Mouse (Mus musculus) induced T-regulatory cell, adult 2 months (primary cell): Measurements from ENCODE around the gene Tex9.

Experiments used
- DNase-seq: peaks from one replicate; pipeline ENCODE4 v3.0.0-alpha.2; 2012; ENCODE audit warnings: low read depth

The Tex9 gene

DNA sequence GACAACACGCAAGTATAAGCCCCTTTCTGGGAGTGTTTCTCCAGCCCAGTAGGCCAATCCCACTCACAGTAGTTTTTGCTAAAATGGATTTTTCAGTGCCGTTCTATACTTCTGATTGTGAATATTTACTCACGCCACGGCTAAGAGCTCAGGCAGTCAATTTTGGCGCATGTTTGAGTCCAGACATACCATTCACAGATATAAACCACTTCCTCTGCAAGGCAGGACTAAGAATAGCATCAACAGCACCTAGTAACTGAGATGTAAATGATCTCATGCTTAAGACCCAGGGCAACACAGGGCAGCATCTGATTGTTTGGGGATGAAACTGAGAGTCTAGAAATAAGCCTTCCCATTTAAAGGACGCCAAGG is at the start of gene Tex9:
Gene Tex9 (minus strand): TSS at position 19 of the 372 bp plus-strand sequence.
- no peak for DNase-seq

DNA sequence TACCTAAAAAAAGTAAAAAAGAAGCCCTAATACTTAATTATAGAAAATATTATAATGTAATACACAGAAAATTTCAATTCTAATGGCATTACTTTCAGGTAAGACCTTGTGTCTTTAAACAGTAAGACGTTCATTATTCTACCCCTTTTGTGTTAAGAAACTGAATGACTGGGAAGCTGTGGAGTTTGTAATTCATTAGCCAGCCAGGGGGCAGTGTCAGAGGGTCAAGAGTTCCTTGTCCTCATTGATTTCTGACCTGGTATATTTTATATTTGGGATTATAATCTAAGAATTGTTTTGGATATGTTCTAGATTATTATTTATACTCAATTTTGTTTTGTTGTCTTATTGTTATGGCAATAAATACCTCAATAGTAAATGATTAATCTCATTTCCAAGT is 45.1 kb upstream of the Tex9 start:
- no peak for DNase-seq

DNA sequence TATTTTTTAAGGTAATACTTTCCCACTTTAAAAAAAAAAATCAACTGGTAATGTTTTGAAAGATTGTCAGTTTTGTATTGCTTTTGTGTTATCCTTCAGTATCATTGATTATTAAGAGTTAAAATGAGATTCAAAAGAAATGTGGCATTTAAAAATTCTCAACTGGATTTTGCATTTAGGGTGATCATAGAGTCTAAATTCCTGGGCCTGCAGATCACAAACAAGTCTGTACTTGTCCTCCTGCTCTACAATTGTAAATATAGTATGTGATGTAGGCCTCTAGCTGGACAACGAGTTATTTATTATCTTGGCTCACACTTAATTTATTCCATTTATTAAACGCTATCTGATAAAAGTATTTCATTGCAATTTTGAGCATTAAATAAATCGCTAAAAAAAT is 43.4 kb upstream of the Tex9 start:
- no peak for DNase-seq

DNA sequence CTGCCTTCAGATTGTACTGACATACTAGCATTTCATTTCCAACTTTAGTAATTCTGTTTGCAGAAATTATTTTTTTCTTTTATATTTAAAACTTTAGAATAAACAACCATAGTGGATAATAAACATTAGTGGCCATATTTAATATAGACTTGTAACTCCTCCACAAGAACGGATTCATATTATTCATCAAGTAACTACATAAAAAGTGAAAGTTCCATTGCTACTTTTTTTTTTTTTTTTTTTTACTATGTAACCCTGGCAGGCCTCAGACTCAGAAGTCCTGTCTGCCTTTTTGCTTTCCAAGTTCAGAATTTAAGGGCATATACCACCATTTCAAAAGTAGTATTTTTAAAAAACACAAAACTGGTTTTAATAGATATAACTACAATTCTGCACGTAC is 43.0 kb upstream of the Tex9 start:
- DNase-seq, result peak; percentile 18

DNA sequence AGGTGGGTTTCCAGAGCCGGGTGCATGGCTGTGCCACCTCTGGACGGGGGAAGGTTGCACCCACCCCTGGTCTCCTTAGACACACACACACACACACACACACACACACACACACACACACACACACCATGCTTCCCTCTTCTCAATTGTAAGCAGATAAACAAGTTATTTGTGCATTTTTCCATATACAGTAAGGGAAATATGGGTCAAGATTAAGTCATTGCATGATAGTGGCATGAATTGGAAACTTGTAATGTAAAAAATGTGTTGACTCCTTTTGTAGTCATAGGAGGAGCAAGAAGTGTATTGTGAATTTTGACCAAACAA is 41.0 kb upstream of the Tex9 start:
- no peak for DNase-seq

DNA sequence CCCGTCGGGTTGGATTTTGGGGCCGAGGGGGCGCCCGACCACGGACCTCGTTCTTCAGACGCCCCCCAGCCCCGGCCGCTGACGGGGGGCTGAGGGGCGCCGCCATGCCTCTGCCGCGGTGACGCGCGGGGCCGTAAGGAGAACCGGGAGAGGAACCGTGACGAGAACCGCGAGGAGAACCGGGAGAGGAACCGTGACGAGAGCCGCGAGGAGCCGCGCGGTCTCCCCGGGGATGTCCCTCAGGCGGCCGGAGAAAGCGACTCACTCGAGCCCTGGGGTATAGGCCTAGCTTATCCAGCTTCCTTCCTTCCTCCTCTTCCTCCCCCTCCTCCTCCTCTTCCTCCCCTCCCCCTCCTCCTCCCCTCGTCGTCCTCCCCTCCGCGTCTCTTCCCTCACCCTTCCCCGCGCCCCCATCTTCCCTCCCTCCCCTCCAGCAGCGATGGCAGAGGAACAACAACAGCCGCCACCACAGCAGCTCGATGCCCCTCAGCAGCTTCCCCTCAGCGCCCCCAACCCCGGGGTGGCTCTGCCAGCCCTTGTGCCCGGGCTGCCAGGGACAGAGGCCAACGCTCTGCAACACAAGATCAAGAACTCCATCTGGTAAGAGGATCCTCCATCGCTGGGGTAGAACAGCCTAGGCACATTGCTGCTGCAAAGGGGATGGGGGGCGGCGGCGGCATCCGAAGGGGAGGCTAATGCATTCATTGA is 40.5 kb upstream of the Tex9 start:
- peak; percentile 69 for DNase-seq

DNA sequence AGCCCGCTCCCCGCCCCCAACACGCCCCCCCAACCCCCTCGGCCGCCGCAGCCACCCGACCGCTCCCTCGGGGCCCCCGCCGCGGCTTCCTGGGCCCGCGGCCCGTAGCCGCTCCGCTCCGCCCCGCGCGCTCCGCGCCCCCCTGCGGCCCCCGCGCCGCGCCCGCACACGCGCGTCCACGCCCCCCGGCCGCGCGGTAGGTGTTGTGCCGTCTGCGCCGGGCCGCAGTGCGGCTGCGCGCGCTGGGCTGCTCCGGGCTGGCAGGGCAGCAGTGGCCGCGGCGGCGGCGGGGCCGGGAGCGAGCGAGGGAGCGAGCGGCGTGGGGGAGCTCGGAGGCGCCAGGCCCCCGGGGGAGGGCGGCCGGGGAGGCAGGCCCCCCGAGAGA is 40.0 kb upstream of the Tex9 start, which contains the start of gene Rfx7:
Gene Rfx7 (plus strand): TSS at position 245 of the 385 bp plus-strand sequence.
- DNase-seq, result peak; percentile 87

DNA sequence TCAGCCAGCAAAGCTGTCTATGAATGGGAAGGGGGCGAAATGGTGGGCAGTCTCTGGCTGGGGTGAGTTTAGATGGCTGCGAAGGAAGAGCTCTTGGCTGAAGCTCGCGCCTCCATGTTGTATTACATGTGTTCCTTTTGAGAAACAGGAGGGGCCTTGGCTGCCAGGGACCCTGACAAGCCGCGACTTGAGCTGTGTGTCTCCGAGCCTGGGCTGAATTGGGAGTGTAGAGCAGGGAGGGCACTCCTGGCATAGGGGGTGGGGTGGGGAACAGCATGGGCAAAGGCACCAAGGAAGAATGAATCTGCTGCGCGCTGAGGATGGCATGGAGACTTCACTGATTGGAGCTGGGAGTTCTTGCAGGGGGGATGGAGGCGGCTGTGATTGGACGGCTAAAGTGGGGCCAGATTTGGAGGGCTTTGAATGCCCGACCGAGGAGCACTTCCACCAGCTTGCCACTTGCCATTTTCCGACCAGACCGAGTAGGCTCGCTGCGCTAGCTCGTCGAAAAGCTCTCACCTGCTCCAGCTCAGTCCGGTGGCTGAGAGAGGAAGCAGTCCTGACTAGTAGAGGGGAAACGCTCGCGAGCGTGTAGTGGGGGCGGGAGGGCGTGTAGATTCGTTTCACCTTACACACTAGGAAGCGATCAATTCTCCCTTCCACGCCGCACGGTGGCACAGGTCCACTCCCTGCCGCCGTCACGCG is 39.4 kb upstream of the Tex9 start:
- DNase-seq, result peak; percentile 88

DNA sequence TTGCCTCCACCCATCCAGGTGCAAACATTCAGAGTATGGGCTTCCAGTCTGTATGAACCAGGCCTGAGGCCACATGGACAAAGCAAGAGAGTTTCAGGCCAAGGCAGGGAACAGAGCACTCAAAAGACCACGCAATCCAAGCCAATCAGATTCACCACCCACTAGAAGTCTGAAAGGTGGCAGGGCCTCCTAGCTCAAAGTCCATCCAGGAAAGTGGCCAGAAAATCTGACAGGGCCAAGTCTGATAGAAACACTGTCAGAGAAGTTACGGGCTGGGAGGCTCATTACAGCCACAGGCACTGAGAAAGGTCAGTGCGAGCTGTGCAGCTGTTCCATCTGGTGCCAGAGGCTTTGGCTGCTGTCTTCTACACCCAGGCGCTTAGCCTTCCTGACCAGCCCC is 38.8 kb upstream of the Tex9 start:
- DNase-seq, result peak; percentile 62

DNA sequence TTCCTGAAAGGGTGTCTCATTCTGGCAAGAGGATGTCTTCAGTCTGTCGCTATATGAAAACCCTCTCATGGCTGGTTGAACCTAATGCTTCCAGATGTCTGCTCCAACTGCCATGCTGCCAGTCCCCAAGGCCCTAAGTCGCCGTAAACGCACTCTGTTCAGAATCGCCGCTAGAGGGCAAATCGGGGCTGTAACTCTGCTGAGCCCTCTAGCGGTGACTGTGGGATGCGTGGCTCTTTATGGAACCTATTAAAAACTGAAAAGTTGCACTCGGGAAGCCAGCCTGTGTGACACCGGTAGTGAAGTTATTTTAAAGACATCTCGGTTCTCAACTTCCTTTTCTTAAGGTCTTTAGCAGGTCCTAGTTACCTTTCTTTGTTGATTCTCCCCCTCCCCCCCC is 38.2 kb upstream of the Tex9 start:
- DNase-seq, result peak; percentile 98

DNA sequence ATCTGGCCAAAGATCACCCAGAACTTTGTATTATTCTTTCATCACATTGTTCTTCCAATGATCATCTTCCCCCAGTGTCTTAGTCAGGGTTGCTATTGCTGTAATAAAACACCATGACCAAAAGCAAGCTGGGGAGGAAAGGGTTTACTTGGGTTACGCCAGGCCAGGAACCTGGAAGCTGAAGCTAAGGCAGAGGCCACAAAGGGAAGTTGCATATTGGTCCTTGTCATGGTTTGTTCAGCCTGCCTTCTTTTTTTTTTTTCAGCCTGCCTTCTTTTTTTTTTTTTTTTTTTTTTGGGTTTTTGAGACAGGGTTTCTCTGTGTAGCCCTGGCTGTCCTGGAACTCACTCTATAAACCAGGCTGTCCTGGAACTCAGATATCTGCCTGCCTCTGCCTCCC is 34.1 kb upstream of the Tex9 start:
- no peak for DNase-seq

DNA sequence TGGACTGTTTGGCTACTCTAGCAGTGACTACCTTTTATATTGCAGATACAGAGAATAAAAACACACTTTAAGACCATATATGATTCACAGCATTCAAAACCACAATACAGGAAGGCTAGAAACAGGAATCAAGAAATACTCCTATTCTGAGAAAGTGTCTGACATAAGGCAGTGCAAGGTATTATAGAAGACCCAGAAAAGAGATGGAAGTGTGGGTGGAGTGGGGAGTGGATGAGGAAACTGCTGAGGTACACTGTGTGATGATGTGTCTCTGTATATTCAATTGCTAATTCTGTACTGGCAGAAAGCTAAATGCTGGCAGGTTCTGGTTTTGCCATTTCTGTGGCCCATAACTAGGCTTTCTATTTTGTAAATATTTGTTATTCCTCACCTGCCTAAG is 28.8 kb upstream of the Tex9 start:
- DNase-seq, result no peak

DNA sequence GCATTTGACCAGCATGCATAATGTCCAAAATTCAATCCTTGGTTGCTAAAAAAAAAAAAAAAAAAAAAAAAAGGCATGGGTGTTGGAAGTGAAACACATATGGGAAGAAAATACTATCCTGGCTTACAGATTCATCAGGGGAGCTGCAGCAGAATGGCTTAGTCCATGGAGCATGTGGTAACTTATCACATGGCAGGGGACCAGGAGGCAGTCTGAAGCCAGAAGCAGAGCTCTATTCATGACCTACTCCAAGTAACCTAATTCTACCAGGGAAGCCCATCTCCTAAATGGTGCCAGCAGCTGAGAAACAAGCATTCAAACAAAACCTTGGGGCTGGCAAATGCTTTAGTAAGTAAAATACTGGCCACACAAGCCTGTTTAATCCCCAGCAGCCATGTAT is 27.2 kb upstream of the Tex9 start:
- DNase-seq, result no peak

DNA sequence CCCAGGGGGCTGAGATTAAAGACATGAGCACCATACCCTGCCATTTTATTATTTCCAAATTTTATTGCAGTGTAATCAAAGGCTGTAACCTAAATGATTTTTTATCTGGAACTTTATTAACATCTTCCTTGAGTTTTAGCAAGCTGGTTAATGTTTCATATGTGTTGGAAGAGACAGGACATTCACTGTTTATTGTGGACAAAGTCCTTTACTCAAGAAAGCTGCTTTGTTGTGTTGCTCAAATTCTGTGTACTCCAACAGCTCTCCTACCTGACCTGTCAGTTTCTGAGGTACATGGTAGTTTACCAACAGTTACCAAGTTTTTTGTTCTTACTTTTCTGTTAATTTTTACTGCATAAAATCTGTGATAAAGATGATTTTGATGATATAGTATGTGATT is 23.4 kb upstream of the Tex9 start:
- no peak for DNase-seq

DNA sequence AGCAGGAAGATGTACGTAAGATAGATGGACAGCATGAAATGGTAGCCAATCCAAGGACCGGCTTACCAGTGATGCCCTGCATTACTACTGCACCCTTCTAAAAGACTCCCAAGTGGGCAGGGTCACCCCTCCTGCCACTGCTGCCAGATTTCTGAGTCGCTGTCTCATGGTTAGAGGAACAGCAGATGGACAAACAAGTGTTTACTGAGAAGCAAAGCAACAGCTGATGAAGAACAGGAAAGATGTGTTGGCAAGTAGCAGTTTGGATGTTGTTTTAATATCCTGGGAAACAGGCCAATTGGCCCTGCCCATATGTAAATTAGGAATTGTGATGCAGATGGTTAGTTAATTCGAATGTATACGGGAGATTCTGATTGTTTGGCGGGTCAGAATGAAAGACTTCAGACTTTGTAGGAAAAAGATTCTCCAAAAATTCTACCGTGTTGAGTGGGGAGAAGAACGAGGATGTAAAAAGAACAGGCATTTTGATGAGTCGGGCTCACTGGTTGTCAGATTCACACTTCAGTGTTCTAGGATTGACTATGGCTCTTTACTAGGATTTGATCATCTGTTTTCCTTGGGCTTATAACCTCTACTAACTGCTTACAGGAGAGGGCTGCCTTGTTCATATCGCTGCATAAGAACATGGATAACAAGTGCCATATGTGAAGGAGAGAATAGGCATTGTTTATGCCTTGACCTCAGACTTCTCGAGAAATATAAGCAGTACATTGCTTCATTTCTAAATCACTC is 20.4 kb upstream of the Tex9 start:
- DNase-seq, result no peak

DNA sequence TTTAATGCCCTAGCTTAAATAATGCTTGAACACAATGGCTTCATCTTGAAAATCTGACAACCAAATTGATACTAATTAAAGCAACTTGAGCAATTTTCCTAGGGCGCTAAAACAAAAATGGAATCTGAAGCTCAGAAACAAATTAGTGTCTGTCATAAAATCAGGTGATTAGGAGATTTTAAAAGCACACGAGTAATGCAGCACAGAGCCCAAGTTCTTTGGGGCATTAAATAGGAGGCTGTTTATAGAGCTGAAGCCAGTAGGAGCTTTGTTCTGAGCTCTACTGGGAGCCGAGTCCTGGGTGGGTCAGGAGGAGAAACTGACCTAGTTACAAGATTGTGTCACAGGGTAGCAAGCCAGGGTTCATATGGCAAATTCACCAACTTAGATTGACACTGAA is 5.2 kb upstream of the Tex9 start:
- DNase-seq, result no peak

DNA sequence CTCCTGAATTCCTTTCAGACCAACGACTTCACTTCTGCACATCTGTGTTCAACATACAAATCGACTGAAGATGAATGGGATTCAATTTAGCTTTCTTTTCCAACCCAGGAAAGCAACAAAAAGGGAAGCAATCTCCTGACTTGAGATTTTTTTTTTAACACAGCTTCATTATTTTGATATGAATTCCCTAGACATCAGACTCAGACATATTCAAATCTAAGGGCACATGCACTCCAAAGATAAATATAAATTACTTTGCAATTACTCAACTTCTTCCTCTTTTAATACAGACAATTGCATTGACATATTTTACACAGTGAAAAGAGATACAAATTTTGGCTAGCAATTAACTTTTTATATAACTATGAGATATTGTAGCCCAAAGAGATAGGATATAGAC is 4.7 kb upstream of the Tex9 start:
- DNase-seq, result no peak

DNA sequence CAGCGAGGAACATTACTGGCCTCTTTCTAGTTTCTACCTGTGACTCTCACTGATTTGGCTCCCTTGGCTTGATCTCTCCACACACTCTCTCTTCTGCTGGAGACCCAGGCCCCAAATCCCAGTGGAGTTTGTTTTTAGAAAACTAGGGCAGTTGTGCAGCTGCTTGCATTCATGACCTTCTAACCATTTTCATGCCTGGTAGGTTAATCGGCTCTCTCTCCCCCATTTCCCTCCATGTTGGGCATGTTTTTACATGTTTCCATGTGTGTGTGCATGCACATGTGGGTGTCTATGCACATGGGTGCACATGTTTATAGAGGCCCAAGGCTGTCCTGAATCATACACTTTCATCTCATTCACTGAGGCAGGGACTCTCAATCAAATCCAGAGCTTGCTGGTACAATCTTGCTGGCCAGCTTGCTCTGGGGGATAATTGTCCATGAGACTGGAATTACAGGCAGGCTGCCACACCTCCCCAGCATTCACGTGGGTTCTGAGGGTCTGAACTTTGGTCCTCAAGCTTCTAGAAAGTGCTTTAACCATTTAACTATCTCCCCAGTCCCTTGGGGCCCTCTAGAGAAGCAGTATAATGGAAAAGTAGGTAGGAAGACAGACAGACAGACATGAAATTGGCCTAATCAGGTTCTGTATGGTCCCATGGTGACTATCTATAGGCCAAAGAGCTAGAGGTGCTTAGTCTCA is 2.1 kb upstream of the Tex9 start:
- DNase-seq, result no peak

DNA sequence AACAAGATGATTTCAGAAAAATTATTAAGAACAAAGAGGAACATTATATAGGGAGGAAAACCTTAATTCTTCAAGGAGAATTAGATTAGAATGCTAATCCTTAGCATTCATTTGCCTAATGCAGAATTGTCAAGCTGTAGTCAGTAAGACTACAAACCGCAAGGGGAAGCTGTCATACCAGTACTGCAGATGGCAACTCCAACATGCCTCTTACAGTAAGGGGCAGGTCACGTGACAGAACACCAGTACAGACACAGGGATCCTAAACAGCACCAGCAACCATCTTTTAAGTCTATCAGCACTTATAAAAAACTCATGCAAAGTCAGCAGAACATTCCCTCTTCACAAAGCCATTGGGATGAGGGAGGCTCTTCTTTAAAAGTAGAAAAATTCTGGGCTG is 1.5 kb upstream of the Tex9 start:
- DNase-seq, result peak; percentile 50

DNA sequence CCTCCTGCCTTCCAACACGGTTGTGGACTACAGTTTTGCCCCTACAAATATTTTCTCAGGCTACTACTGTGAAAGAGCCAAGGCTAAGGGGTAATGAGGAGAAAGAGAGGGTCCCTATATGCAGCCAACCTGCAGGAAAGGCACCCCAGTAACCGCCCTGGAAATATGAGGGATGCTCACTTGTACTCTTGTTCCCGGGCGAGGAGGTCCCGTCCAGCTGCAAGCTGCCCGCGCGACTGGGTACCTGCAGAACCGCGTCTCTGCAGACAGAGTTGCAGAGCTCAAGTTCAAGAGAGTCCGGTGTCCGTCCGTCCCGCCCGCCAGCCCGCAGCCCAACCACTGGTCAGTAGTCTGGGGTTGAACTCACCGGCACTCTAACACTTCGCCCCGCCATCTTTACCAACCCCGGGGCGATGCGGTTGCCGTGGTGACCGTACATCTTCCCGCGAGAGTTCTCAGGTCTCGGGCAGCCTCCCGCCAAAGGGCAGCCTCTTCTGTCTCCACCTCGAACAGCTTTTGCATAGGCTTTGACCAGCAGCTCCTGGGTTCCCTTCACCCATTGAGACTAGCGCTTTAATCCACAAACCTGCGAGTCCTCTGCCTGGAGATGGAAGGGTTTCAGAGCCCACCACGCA is 336 bp downstream of the Tex9 start:
- DNase-seq, result peak; percentile 92

DNA sequence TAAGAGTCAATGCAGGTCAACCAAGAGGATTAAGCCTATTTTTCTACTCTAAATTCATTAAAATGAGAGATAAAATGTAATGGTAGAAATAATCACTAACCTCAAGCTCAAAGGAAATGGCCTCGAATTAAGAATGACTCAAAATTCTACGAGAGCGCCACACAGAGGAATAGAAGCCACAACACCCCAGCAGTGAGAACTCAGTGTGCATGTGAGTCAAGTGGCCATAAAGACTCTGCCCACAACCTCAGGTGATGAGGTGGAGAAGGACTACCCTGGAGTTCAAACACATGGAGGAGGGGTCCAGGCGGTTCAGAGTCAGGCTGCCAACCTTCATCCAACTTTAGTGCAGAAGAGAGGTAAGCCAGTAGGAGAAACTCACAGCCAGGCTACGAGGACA is 2.9 kb downstream of the Tex9 start:
- no peak for DNase-seq

DNA sequence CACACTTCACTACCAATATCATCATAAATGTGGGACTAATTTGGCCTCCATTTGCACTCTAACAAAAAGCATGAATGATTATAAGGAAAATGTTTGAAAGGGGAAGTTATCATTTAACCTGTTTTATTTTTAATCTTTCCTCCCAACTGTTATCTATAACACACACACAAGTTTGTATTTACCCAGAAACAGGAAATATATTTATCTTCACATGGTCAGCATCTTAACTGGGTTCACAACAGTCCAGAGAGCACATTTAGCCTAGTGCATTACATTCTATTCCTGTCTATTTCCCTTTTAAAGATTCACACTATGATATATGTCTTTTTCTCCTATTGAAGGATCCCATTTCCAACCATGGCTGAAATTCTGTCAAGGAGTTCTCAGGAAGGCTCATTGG is 3.5 kb downstream of the Tex9 start:
- DNase-seq, result no peak
